Mouse (Mus musculus) olfactory bulb, adult 2 months (tissue): ENCODE results near the gene Prrg2. TPM values are rescaled to one million over a fixed set of nuclear protein-coding genes. Genes with fewer than 3 reads are reported as not detected.

ENCODE experiments used
- H3K27ac ChIP-seq: fragments of 200-500 bp; 2 replicates; pipeline ENCODE4 v1.5.1; 2012; ENCODE audit warnings: low read depth, low read length; ENCODE audit not compliant: insufficient read depth
- H3K4me1 ChIP-seq: fragments of 200-500 bp; 2 replicates; pipeline ENCODE4 v1.6.1; 2012; ENCODE audit warnings: low read length; ENCODE audit not compliant: control insufficient read depth, insufficient read depth
- H3K4me3 ChIP-seq: fragments of 200-500 bp; 2 replicates; pipeline ENCODE4 v1.5.1; 2012; ENCODE audit warnings: mild to moderate bottlenecking, low read depth, low read length, moderate library complexity; ENCODE audit not compliant: insufficient read depth
- CTCF ChIP-seq: fragments of 200-500 bp; IDR thresholded peaks from 2 replicates; pipeline ENCODE4 v1.5.1; 2012; ENCODE audit warnings: low read depth, mild to moderate bottlenecking, low read length, moderate library complexity; ENCODE audit not compliant: insufficient read depth
- POLR2A ChIP-seq: fragments of 200-500 bp; IDR thresholded peaks from 2 replicates; pipeline ENCODE4 v1.6.1; 2012; ENCODE audit warnings: mild to moderate bottlenecking, low read depth, low read length, moderate library complexity; ENCODE audit not compliant: insufficient read depth
- WGBS: fragments of 180-500 bp; shearing (Covaris S2); methylation state at CpG from one replicate; pipeline ENCODE4 v1.1.7; 2018; 5-methylcytosine and 5-hydroxymethylcytosine counted together
- polyA plus RNA-seq: library from polyadenylated mRNA; stranded (reverse); fragments of >200 nt; gene quantifications from 2 replicates; pipeline ENCODE4 v1.2.4, GENCODE M21; 2012; ENCODE audit warnings: low replicate concordance; ENCODE audit not compliant: missing spikeins, insufficient read depth, insufficient read length

The Prrg2 gene
- polyA plus RNA-seq, 1 experiment: not detected

- WGBS: 84% methylated on average over 4 of the region's 4 CpGs
- Histone ChIP-seq H3K4me1 (peaks cover 10% of the 10 kb centered on the region), H3K4me3 (no peak overlapping the region), H3K27ac (no peak overlapping the region)
- TF ChIP-seq CTCF (no peak), POLR2A (no peak)
Measured at GRCm38 (mm10) chr7:45012824-45013223, 49.7 kb downstream of the Prrg2 start.

GRCm38 (mm10) chr7:45012011-45012410 lies 50.5 kb downstream of the Prrg2 start:
- no peak overlapping the region for H3K27ac ChIP-seq
- over 99% methylated on average over 6 of the region's 6 CpGs for WGBS
- H3K4me1 ChIP-seq: peaks cover 8% of the 10 kb centered on the region
- H3K4me3 ChIP-seq: no peak overlapping the region
- TF ChIP-seq POLR2A (no peak), CTCF (no peak)

GRCm38 (mm10) chr7:45008411-45008810 lies 54.1 kb downstream of the Prrg2 start:
- H3K4me1 ChIP-seq: peaks cover 3% of the 10 kb centered on the region; the same call in 1 of the 2 replicates
- H3K27ac ChIP-seq: no peak overlapping the region
- no peak for TF ChIP-seq CTCF
- TF ChIP-seq POLR2A: no peak
- 92% methylated on average over 19 of the region's 19 CpGs for WGBS
- no peak overlapping the region for H3K4me3 ChIP-seq

GRCm38 (mm10) chr7:45007846-45008245 lies 54.6 kb downstream of the Prrg2 start:
- 96% methylated on average over 30 of the region's 30 CpGs for WGBS
- Histone ChIP-seq H3K4me1 (peaks cover 3% of the 10 kb centered on the region; the same call in 1 of the 2 replicates), H3K27ac (no peak overlapping the region), H3K4me3 (no peak overlapping the region)
- TF ChIP-seq POLR2A: no peak
- TF ChIP-seq CTCF: no peak

GRCm38 (mm10) chr7:45007141-45007540 lies 55.3 kb downstream of the Prrg2 start:
- Histone ChIP-seq H3K4me3 (no peak overlapping the region), H3K27ac (no peak overlapping the region), H3K4me1 (0 out of 2 replicates have a peak, but pooled peaks cover 4% of the 10 kb centered on the region)
- WGBS: 96% methylated on average over 29 of the region's 29 CpGs
- TF ChIP-seq POLR2A (no peak), CTCF (no peak)

GRCm38 (mm10) chr7:45006503-45006902 lies 56.0 kb downstream of the Prrg2 start:
- WGBS: 91% methylated on average over 12 of the region's 12 CpGs
- H3K4me3 ChIP-seq: no peak overlapping the region
- H3K4me1 ChIP-seq: 0 out of 2 replicates have a peak, but pooled peaks cover 5% of the 10 kb centered on the region
- TF ChIP-seq CTCF (no peak), POLR2A (no peak)
- no peak overlapping the region for H3K27ac ChIP-seq

GRCm38 (mm10) chr7:45005321-45005992 lies 57.0 kb downstream of the Prrg2 start:
- peaks cover 8% of the 10 kb centered on the region; the same call in 1 of the 2 replicates for H3K4me1 ChIP-seq
- TF ChIP-seq POLR2A (no peak), CTCF (no peak)
- no peak overlapping the region for H3K4me3 ChIP-seq
- 83% methylated on average over 6 of the region's 6 CpGs for WGBS
- no peak overlapping the region for H3K27ac ChIP-seq

- peaks cover 14% of the 10 kb centered on the region; the same call in 1 of the 2 replicates for H3K4me1 ChIP-seq
- no peak overlapping the region for H3K4me3 ChIP-seq
- TF ChIP-seq POLR2A (no peak), CTCF (no peak)
- WGBS: 86% methylated on average over 3 of the region's 3 CpGs
- no peak overlapping the region for H3K27ac ChIP-seq
Measured at GRCm38 (mm10) chr7:45004546-45004945, 57.9 kb downstream of the Prrg2 start.

Other genes starting within 250 kb of the Prrg2 start
- not detected in 2 replicates for gene Nup62, start 246.6 kb downstream of the Prrg2 start, polyA plus RNA-seq
- not detected in 2 replicates for gene Il4i1, start 246.3 kb downstream of the Prrg2 start, polyA plus RNA-seq
- gene Atf5, start 246.0 kb downstream of the Prrg2 start, polyA plus RNA-seq: not detected in 2 replicates
- not detected in 2 replicates for gene Akt1s1, start 213.7 kb downstream of the Prrg2 start, polyA plus RNA-seq
- not detected in 2 replicates for gene Tbc1d17, start 213.6 kb downstream of the Prrg2 start, polyA plus RNA-seq
- gene Pnkp, start 205.5 kb downstream of the Prrg2 start, polyA plus RNA-seq: not detected in 2 replicates
- gene Ptov1, start 192.9 kb downstream of the Prrg2 start, polyA plus RNA-seq: not detected in 2 replicates
- gene Med25, start 170.0 kb downstream of the Prrg2 start, polyA plus RNA-seq: not detected in 2 replicates
- not detected in 2 replicates for gene Fuz, start 166.6 kb downstream of the Prrg2 start, polyA plus RNA-seq
- gene Ap2a1, start 133.2 kb downstream of the Prrg2 start, polyA plus RNA-seq: not detected in 2 replicates
- gene Tsks, start 119.5 kb downstream of the Prrg2 start, polyA plus RNA-seq: not detected in 2 replicates
- not detected in 2 replicates for gene Cpt1c, start 87.8 kb downstream of the Prrg2 start, polyA plus RNA-seq
- gene Prmt1, start 76.1 kb downstream of the Prrg2 start, polyA plus RNA-seq: not detected in 2 replicates
- not detected in 2 replicates for gene Irf3, start 65.0 kb downstream of the Prrg2 start, polyA plus RNA-seq
- not detected in 2 replicates for gene Bcl2l12, start 64.0 kb downstream of the Prrg2 start, polyA plus RNA-seq
- not detected in 2 replicates for gene Scaf1, start 46.3 kb downstream of the Prrg2 start, polyA plus RNA-seq
- not detected in 2 replicates for gene Rras, start 44.7 kb downstream of the Prrg2 start, polyA plus RNA-seq
- not detected in 2 replicates for gene Prr12, start 9.8 kb downstream of the Prrg2 start, polyA plus RNA-seq
- not detected in 2 replicates for gene Nosip, start 248 bp downstream of the Prrg2 start, polyA plus RNA-seq
- not detected in 2 replicates for gene Rcn3, start 29.5 kb upstream of the Prrg2 start, polyA plus RNA-seq
- not detected in 2 replicates for gene Fcgrt, start 41.2 kb upstream of the Prrg2 start, polyA plus RNA-seq
- gene Rps11, start 61.8 kb upstream of the Prrg2 start, polyA plus RNA-seq: 657 TPM in 1 of 2 replicates, not detected in the other
- 1,205 and 1,268 TPM in 2 replicates for gene Rpl13a, start 66.1 kb upstream of the Prrg2 start, polyA plus RNA-seq
- gene Gm45713, start 73.6 kb upstream of the Prrg2 start, polyA plus RNA-seq: not detected in 2 replicates
- gene Flt3l, start 73.8 kb upstream of the Prrg2 start, polyA plus RNA-seq: not detected in 2 replicates
- not detected in 2 replicates for gene Pih1d1, start 91.6 kb upstream of the Prrg2 start, polyA plus RNA-seq
- not detected in 2 replicates for gene Aldh16a1, start 91.9 kb upstream of the Prrg2 start, polyA plus RNA-seq
- not detected in 2 replicates for gene Slc17a7, start 101.3 kb upstream of the Prrg2 start, polyA plus RNA-seq
- gene Gfy, start 116.9 kb upstream of the Prrg2 start, polyA plus RNA-seq: not detected in 2 replicates
- not detected in 2 replicates for gene Pth2, start 118.3 kb upstream of the Prrg2 start, polyA plus RNA-seq
- not detected in 2 replicates for gene Ccdc155, start 142.2 kb upstream of the Prrg2 start, polyA plus RNA-seq
- gene Dkkl1, start 149.5 kb upstream of the Prrg2 start, polyA plus RNA-seq: not detected in 2 replicates
- gene Tead2, start 153.1 kb upstream of the Prrg2 start, polyA plus RNA-seq: not detected in 2 replicates
- gene Cd37, start 176.4 kb upstream of the Prrg2 start, polyA plus RNA-seq: not detected in 2 replicates
- not detected in 2 replicates for gene Slc6a16, start 178.4 kb upstream of the Prrg2 start, polyA plus RNA-seq
- gene Slc6a21, start 214.8 kb upstream of the Prrg2 start, polyA plus RNA-seq: not detected in 2 replicates